Mouse (Mus musculus): ENCODE measurements around the gene Ypel2. TPM values are rescaled to one million over a fixed set of nuclear protein-coding genes. Genes with fewer than 3 reads are reported as not detected.

Ypel2 gene
- total and polyA plus RNA-seq, 3 experiments = 0.23 to 0.52 TPM; not detected in 1

DNA sequence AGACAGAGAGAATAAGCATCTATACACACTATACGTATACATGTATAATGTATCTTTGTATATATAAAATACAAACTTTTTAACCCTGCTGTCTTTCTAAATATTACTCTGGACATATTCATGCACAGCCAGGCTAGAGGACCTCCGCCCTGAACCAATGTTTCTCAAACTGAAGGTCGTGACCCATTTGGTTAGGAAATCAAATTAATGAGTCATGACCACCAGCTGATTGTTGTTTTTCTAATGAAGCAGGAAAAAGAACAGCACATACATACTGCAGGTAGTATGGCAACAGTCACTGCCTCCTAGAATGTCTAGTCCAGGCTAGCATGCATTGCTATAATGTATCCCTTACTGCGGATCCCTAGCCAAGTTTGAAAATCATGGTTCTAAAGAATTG, 2.3 kb downstream of the Ypel2 start:
- DNase-seq (ENCODE audit: low read depth, low spot score) = no peak
- no peak overlapping the region for H3K4me3 ChIP-seq (ENCODE audit: control insufficient read depth in 1 of 2, insufficient read depth in 1 of 2, low read depth in 2 of 2, low read length in 2 of 2)
- no peak for TF ChIP-seq CTCF (IDR thresholded peaks at IDR 0.05 in 2 of 3, conservative IDR thresholded peaks at IDR 0.05 in 1 of 3; ENCODE audit: control insufficient read depth in 1 of 3, insufficient read depth in 1 of 3, low read depth in 2 of 3, low read length in 3 of 3, poor library complexity in 1 of 3, severe bottlenecking in 1 of 3)
- TF ChIP-seq ETS1 (IDR thresholded peaks at IDR 0.05; ENCODE audit: low read depth, low read length) = no peak
- no peak for TF ChIP-seq ZMIZ1 (IDR thresholded peaks at IDR 0.05; ENCODE audit: low read depth, low read length)
- no peak for TF ChIP-seq TCF12 (IDR thresholded peaks at IDR 0.05; ENCODE audit: low read depth, low read length)
- TF ChIP-seq BHLHE40 (IDR thresholded peaks at IDR 0.05; ENCODE audit: borderline replicate concordance, low read depth, low read length) = no peak
- no peak for TF ChIP-seq MYC (IDR thresholded peaks at IDR 0.05; ENCODE audit: low read depth, low read length)
- TF ChIP-seq MYB (IDR thresholded peaks at IDR 0.05; ENCODE audit: low read depth, low read length) = no peak
- no peak for TF ChIP-seq ELF1 (IDR thresholded peaks at IDR 0.05; ENCODE audit: low read depth, low read length)
- no peak for TF ChIP-seq ZNF384 (IDR thresholded peaks at IDR 0.05; ENCODE audit: low read depth, low read length)
- TF ChIP-seq TAL1 (IDR thresholded peaks at IDR 0.05; ENCODE audit: low read length) = no peak

DNA sequence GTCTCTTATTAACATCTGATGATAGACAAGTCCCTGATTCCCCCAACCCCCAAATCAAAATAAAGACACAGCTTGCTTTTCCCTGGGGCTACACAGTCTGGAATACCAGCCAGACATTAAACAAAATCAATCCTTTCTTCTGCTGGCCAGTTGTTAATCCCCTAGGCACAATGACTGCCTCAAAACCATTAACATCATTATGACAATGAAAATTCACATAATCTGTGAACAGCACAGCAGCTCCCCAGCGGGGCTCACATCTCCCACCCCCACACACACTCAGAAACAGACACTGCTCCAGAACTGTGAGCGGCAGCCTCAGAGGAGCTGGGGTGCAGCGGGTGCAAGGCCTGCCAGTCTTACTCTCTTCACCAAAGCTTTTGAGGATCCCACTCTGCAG, 3.2 kb downstream of the Ypel2 start:
- Histone ChIP-seq H3K9me3 (replicated peaks; ENCODE audit: insufficient read depth, low read length) (no peaks in the 10 kb centered on the region), H3K36me3 (ENCODE audit: control insufficient read depth in 1 of 2, insufficient read depth in 2 of 2, low read length in 2 of 2) (peaks cover 0 to 17% of the 10 kb centered on the region in 2 experiments; a peak in 2 of 4 replicates), H3K27me3 (ENCODE audit: control insufficient read depth in 1 of 2, insufficient read depth in 2 of 2, low read length in 2 of 2) (no peaks in the 10 kb centered on the region), H3K79me2 (ENCODE audit: control insufficient read depth, insufficient read depth, low read length, poor library complexity) (no peaks in the 10 kb centered on the region; the same call in 1 of the 2 replicates), H3K27ac (ENCODE audit: control insufficient read depth, low read depth, low read length) (no peak overlapping the region), H3K4me1 (ENCODE audit: control insufficient read depth in 1 of 2, insufficient read depth in 2 of 2, low read length in 2 of 2) (peaks cover 11 to 14% of the 10 kb centered on the region in 2 experiments), H3K9ac (ENCODE audit: control insufficient read depth, low read depth, low read length, poor library complexity, severe bottlenecking) (no peak overlapping the region), H3K4me3 (ENCODE audit: control insufficient read depth in 1 of 2, insufficient read depth in 1 of 2, low read depth in 2 of 2, low read length in 2 of 2) (no peak overlapping the region)
- no peak for TF ChIP-seq NELFE (IDR thresholded peaks at IDR 0.05; ENCODE audit: low read depth, low read length)
- no peak for DNase-seq (ENCODE audit: low read depth, low spot score)

More for the DNA sequence above, 2.3 kb downstream of the Ypel2 start:
- Histone ChIP-seq H3K27me3 (ENCODE audit: control insufficient read depth in 1 of 2, insufficient read depth in 2 of 2, low read length in 2 of 2) (no peaks in the 10 kb centered on the region), H3K9ac (ENCODE audit: control insufficient read depth, low read depth, low read length, poor library complexity, severe bottlenecking) (no peak overlapping the region), H3K79me2 (ENCODE audit: control insufficient read depth, insufficient read depth, low read length, poor library complexity) (no peaks in the 10 kb centered on the region; the same call in 1 of the 2 replicates), H3K4me1 (ENCODE audit: control insufficient read depth in 1 of 2, insufficient read depth in 2 of 2, low read length in 2 of 2) (peaks cover 13 to 18% of the 10 kb centered on the region in 2 experiments), H3K27ac (ENCODE audit: control insufficient read depth, low read depth, low read length) (no peak overlapping the region), H3K36me3 (ENCODE audit: control insufficient read depth in 1 of 2, insufficient read depth in 2 of 2, low read length in 2 of 2) (peaks cover 0 to 22% of the 10 kb centered on the region in 2 experiments; a peak in 2 of 4 replicates), H3K9me3 (replicated peaks; ENCODE audit: insufficient read depth, low read length) (no peaks in the 10 kb centered on the region)

DNA sequence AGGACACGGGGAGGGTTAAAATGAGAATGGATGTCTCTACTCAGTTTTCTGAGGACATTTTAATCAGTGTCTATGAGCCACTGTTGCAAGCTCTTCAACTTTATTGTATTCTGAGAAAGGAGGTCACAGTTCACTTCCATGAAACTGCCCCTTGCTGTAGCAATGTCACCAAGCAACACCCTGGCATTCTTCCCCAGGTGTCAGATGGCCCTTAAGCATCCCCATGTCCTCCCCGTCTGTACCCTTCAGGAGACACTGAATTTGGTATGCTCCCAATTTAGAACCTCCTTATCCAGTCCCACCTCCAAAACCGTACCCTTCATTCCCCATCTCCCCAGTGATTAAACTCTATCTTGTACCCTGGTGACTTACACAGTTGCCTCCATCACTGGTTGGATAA, 8.5 kb downstream of the Ypel2 start:
- no peaks in the 10 kb centered on the region for H3K9me3 ChIP-seq (replicated peaks; ENCODE audit: insufficient read depth, low read length)

More for the DNA sequence above, 8.5 kb downstream of the Ypel2 start:
- Histone ChIP-seq H3K36me3 (ENCODE audit: control insufficient read depth in 1 of 2, insufficient read depth in 2 of 2, low read length in 2 of 2) (no peaks in the 10 kb centered on the region), H3K27me3 (ENCODE audit: control insufficient read depth in 1 of 2, insufficient read depth in 2 of 2, low read length in 2 of 2) (no peaks in the 10 kb centered on the region), H3K9ac (ENCODE audit: control insufficient read depth, low read depth, low read length, poor library complexity, severe bottlenecking) (no peak overlapping the region), H3K79me2 (ENCODE audit: control insufficient read depth, insufficient read depth, low read length, poor library complexity) (no peaks in the 10 kb centered on the region), H3K4me1 (ENCODE audit: control insufficient read depth in 1 of 2, insufficient read depth in 2 of 2, low read length in 2 of 2) (no peaks in the 10 kb centered on the region), H3K4me3 (ENCODE audit: control insufficient read depth in 1 of 2, insufficient read depth in 1 of 2, low read depth in 2 of 2, low read length in 2 of 2) (no peak overlapping the region), H3K27ac (ENCODE audit: control insufficient read depth, low read depth, low read length) (no peak overlapping the region)
- DNase-seq (ENCODE audit: low read depth, low spot score) = no peak
- TF ChIP-seq MYC (IDR thresholded peaks at IDR 0.05; ENCODE audit: low read depth, low read length) (no peak), E2F4 (IDR thresholded peaks at IDR 0.05; ENCODE audit: borderline replicate concordance, low read depth, low read length) (no peak), CHD1 (IDR thresholded peaks at IDR 0.05; ENCODE audit: low read depth, low read length) (no peak), TCF12 (IDR thresholded peaks at IDR 0.05; ENCODE audit: low read depth, low read length) (no peak), NELFE (IDR thresholded peaks at IDR 0.05; ENCODE audit: low read depth, low read length) (no peak), CHD2 (IDR thresholded peaks at IDR 0.05; ENCODE audit: low read length) (no peak), JUND (IDR thresholded peaks at IDR 0.05; ENCODE audit: low read depth, low read length) (no peak), SMC3 (IDR thresholded peaks at IDR 0.05; ENCODE audit: low read depth, low read length) (no peak), KAT2A (conservative IDR thresholded peaks at IDR 0.05; ENCODE audit: low read depth, low read length) (no peak), SIN3A (IDR thresholded peaks at IDR 0.05; ENCODE audit: low read length) (no peak), MAX (IDR thresholded peaks at IDR 0.05; ENCODE audit: low read length) (no peak), POLR2AphosphoS5 (IDR thresholded peaks at IDR 0.05; ENCODE audit: borderline replicate concordance, low read depth, low read length) (no peak), MYB (IDR thresholded peaks at IDR 0.05; ENCODE audit: low read depth, low read length) (no peak), NRF1 (IDR thresholded peaks at IDR 0.05; ENCODE audit: insufficient read depth, low read depth, low read length, poor library complexity, severe bottlenecking) (no peak), ZNF384 (IDR thresholded peaks at IDR 0.05; ENCODE audit: low read depth, low read length) (no peak), GATA1 (IDR thresholded peaks at IDR 0.05; ENCODE audit: low read depth, low read length) (no peak), USF2 (IDR thresholded peaks at IDR 0.05; ENCODE audit: borderline replicate concordance in 1 of 2, insufficient read depth in 1 of 2, low read depth in 1 of 2, low read length in 2 of 2) (no peak)
